Mouse (Mus musculus) intestine, postnatal 0 days (tissue): ENCODE measurements around the gene H2-K1. TPM values are rescaled to one million over a fixed set of nuclear protein-coding genes. Genes with fewer than 3 reads are reported as not detected.

ENCODE experiments used
- ATAC-seq: fragments of 200-750 bp; cut with Nextera tagmentation; 2 replicates; pipeline ENCODE4 v1.8.0; 2017; ENCODE audit warnings: mild to moderate bottlenecking, moderate TSS enrichment, moderate library complexity
- H3K27ac ChIP-seq: fragments of 300-500 bp; sonication (generic); 2 replicates; pipeline ENCODE4 v1.5.1; 2014; ENCODE audit warnings: mild to moderate bottlenecking, low read depth, low read length, moderate library complexity
- H3K27me3 ChIP-seq: fragments of 300-500 bp; sonication (generic); replicated peaks from 2 replicates; pipeline ENCODE4 v1.6.1; 2014; ENCODE audit warnings: low read length, mixed read lengths; ENCODE audit not compliant: control insufficient read depth, insufficient read depth
- H3K36me3 ChIP-seq: fragments of 300-500 bp; sonication (generic); 2 replicates; pipeline ENCODE4 v1.6.1; 2014; ENCODE audit warnings: mild to moderate bottlenecking, moderate library complexity; ENCODE audit not compliant: control insufficient read depth, insufficient read depth
- H3K4me1 ChIP-seq: fragments of 300-500 bp; sonication (generic); replicated peaks from 2 replicates; pipeline ENCODE4 v1.6.1; 2014; ENCODE audit warnings: antibody characterized with exemption, low read length, mixed read lengths; ENCODE audit not compliant: control insufficient read depth, insufficient read depth
- H3K4me2 ChIP-seq: fragments of 300-500 bp; sonication (generic); replicated peaks from 2 replicates; pipeline ENCODE4 v1.6.1; 2014; ENCODE audit warnings: low read depth, mild to moderate bottlenecking, moderate library complexity
- H3K4me3 ChIP-seq: fragments of 300-500 bp; sonication (generic); 2 replicates; pipeline ENCODE4 v1.5.1; 2014; ENCODE audit warnings: low read depth, low read length
- H3K9ac ChIP-seq: fragments of 300-500 bp; sonication (generic); 2 replicates; pipeline ENCODE4 v1.6.1; 2014; ENCODE audit warnings: mild to moderate bottlenecking, low read depth, low read length
- H3K9me3 ChIP-seq: fragments of 300-500 bp; sonication (generic); 2 replicates; pipeline ENCODE4 v1.6.1; 2016; ENCODE audit warnings: mixed run types; ENCODE audit not compliant: control insufficient read depth
- CTCF ChIP-seq: sonication (generic); IDR thresholded peaks from 2 replicates; pipeline ENCODE4 v1.5.1; 2016; ENCODE audit warnings: low read depth, mild to moderate bottlenecking, control low read depth, antibody characterized with exemption, moderate library complexity
- WGBS: fragments of 180-500 bp; shearing (Covaris S2); extraction: QIAGEN DNeasy Blood & Tissue Kit; methylation state at CpG from one replicate; pipeline ENCODE4 v1.1.7; 2014; 5-methylcytosine and 5-hydroxymethylcytosine counted together
- polyA plus RNA-seq: library from polyadenylated mRNA; unstranded; fragments of >200 nt; fragmentation: Nextera tagmentation; extraction: Ambion mirVana; gene quantifications from 2 replicates; pipeline ENCODE4 v1.2.1, GENCODE M21; 2015

The H2-K1 gene
- polyA plus RNA-seq, 1 experiment from 2014 or later, result 933 TPM

DNA sequence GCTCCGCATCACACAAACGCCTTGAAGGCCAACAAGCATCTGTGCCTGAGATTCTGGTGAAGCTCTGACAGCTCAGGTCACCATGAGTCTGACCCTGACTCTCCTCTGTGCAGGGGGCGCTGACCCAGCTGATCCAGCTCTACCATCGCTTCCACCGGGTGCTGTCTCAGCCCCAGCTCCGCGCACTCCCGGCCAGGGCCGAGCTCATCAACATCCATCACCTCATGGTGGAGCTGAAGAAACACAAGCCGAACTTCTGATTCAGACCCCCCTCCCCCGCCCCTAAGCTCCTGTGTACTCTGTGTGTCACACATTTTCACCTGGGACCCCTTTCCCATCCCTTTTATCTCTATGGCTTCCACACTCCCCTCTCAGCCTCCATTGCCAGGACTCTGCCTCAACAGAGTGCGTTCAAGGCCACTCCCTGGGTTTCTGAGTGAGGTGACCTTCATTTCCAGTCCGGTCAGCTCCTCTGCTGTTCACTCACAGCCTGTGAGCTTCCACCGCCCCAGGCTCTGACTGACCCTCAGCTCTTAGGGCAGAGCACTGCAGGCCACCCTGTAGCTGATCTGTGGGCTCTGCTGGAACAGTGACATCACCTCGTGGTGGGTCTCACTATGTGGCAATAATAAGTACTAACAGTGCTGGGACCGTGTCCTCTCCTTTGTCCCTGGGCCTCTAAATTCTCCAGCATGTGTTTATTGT is 34.1 kb downstream of the H2-K1 start:
- no peak for ATAC-seq
- no peak overlapping the region for H3K4me2 ChIP-seq
- 81% methylated on average over 16 of the region's 16 CpGs for WGBS

DNA sequence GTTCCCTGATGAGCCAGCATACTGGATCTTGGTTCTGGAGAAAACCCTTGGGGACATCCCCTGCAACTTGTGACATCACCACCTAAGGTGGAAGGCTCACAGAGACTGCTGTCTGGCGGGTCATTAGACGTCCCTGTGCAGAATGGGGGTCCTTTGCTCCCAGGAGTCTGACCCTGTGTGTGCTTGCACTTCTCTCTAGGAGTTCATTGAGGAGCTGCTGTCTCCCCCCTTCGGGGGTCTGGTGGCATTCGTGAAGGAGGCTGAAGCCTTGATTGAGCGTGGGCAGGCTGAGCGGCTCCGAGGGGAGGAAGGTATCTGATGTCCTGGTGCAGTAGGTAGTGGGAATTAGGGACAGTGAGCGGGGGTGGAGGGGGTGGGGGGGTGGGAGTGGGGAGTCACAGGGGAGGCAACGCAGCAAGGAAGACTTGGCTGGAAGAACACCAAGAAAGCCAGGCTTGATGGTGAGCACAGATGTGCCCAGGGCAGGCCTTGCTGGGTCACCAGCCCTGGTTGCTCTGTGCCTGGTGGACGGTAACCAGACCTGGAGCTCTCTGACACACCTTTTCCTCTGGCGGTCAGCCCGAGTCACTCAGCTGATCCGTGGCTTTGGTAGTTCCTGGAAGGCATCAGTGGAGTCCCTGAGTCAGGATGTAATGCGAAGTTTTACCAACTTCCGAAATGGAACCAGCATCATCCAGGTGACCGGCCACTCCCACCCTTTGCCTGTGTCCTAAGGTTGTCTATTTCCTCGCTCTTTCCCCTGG is 34.9 kb downstream of the H2-K1 start:
- Histone ChIP-seq H3K9ac (no peak overlapping the region), H3K4me2 (no peak overlapping the region), H3K4me3 (no peak overlapping the region), H3K27me3 (no peaks in the 10 kb centered on the region), H3K36me3 (peaks cover 51% of the 10 kb centered on the region), H3K9me3 (no peaks in the 10 kb centered on the region), H3K27ac (no peak overlapping the region), H3K4me1 (no peaks in the 10 kb centered on the region)
- no peak for TF ChIP-seq CTCF
- ATAC-seq, result no peak
- WGBS, result 95% methylated on average over 17 of the region's 17 CpGs

More for the DNA sequence above, 34.1 kb downstream of the H2-K1 start:
- Histone ChIP-seq H3K27me3 (no peaks in the 10 kb centered on the region), H3K4me3 (no peak overlapping the region), H3K36me3 (peaks cover 44% of the 10 kb centered on the region; the same call in 1 of the 2 replicates), H3K27ac (no peak overlapping the region), H3K9ac (no peak overlapping the region), H3K9me3 (no peaks in the 10 kb centered on the region), H3K4me1 (no peaks in the 10 kb centered on the region)
- no peak for TF ChIP-seq CTCF

DNA sequence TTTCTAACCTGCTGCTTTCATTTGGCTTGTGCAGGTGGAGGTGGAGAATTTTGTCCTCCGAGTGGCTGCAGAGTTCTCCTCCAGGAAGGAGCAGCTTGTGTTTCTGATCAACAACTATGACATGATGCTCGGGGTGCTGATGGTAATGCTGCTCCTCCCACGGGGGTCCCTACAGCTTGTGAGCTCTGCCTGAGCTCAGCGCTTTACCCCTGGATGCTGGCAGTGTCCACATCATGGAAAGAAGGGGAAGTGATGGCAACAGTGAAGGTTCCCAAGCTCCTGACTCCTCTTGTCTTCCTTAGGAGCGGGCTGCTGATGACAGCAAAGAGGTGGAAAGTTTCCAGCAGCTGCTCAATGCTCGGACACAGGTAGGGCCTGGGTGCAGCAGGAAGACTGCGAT is 37.3 kb downstream of the H2-K1 start:
- peaks cover 70% of the 10 kb centered on the region for H3K36me3 ChIP-seq

DNA sequence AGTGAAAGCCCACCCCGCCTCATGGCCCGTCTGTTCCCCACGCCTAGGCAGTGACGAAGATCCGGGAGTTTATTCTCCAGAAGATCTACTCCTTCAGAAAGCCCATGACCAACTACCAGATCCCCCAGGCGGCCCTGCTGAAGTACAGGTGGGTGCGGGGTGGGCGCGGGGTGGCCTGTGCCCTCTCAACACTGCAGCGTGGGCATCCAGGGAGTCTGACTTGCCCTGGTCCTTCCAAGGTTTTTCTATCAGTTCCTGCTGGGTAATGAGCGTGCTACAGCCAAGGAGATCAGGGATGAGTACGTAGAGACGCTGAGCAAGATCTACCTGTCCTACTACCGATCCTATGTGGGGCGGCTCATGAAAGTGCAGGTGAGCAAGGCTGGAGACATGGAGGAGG is 40.2 kb downstream of the H2-K1 start:
- no peak overlapping the region for H3K4me3 ChIP-seq

More for the DNA sequence above, 37.3 kb downstream of the H2-K1 start:
- no peak overlapping the region for H3K4me2 ChIP-seq
- ATAC-seq, result no peak
- H3K9ac ChIP-seq, result no peak overlapping the region
- H3K4me1 ChIP-seq, result no peaks in the 10 kb centered on the region
- no peak for TF ChIP-seq CTCF
- no peak overlapping the region for H3K27ac ChIP-seq
- H3K27me3 ChIP-seq, result no peaks in the 10 kb centered on the region
- WGBS, result 93% methylated on average over 7 of the region's 7 CpGs
- H3K9me3 ChIP-seq, result no peaks in the 10 kb centered on the region
- no peak overlapping the region for H3K4me3 ChIP-seq

DNA sequence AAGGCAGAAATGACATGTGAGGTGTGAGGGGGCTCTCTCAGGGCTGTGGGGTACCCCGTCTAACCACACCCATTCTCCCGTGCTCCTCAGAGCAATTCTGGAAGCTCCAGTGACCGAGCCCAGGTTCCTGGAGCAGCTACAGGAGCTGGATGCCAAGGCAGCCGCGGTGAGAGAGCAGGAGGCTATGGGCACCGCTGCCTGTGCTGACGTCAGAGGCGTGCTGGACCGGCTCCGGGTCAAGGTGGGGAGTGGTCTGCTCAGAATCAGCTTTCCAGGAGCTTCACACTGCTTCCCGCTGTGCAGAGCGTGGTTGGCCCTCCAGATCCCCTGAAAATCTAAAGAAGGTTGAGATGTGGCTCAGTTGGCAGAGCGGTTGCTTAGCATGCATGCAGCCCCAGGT is 41.0 kb downstream of the H2-K1 start:
- H3K4me1 ChIP-seq, result peaks cover 10% of the 10 kb centered on the region; the same call in 1 of the 2 replicates
- no peaks in the 10 kb centered on the region for H3K9me3 ChIP-seq
- no peak for TF ChIP-seq CTCF
- peaks cover 57% of the 10 kb centered on the region for H3K36me3 ChIP-seq
- no peaks in the 10 kb centered on the region for H3K27me3 ChIP-seq
- no peak overlapping the region for H3K9ac ChIP-seq
- 91% methylated on average over 13 of the region's 13 CpGs for WGBS
- H3K27ac ChIP-seq, result no peak overlapping the region
- H3K4me2 ChIP-seq, result no peak overlapping the region
- no peak for ATAC-seq
- no peak overlapping the region for H3K4me3 ChIP-seq

More for the DNA sequence above, 40.2 kb downstream of the H2-K1 start:
- no peak for TF ChIP-seq CTCF
- Histone ChIP-seq H3K27me3 (no peaks in the 10 kb centered on the region), H3K4me2 (no peak overlapping the region), H3K4me1 (peaks cover 5% of the 10 kb centered on the region; the same call in 1 of the 2 replicates), H3K27ac (no peak overlapping the region), H3K36me3 (peaks cover 58% of the 10 kb centered on the region), H3K9ac (no peak overlapping the region), H3K9me3 (no peaks in the 10 kb centered on the region)
- ATAC-seq, result no peak
- 93% methylated on average over 15 of the region's 15 CpGs for WGBS

DNA sequence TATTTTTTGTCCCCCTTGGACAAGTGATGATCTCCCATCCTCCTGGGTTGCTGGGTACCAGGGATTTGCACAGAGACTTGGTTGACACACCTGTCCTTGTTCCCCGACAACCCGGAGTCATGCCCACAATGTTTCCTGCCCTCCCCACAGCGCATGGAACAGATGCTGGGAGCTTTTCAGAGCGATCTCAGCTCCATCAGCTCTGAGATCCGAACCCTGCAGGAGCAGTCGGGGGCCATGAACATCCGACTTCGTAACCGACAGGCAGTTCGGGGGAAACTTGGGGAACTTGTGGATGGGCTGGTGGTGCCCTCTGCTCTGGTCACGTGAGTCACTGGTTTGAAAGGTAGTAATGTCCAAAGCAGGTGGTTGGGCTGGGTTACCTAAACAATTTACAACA is 41.7 kb downstream of the H2-K1 start:
- WGBS, result 96% methylated on average over 11 of the region's 11 CpGs
- H3K36me3 ChIP-seq, result peaks cover 51% of the 10 kb centered on the region

More for the DNA sequence above, 41.7 kb downstream of the H2-K1 start:
- Histone ChIP-seq H3K9me3 (no peaks in the 10 kb centered on the region), H3K4me3 (no peak overlapping the region), H3K27ac (no peak overlapping the region), H3K9ac (no peak overlapping the region), H3K4me2 (no peak overlapping the region), H3K27me3 (no peaks in the 10 kb centered on the region), H3K4me1 (peaks cover 10% of the 10 kb centered on the region; the same call in 1 of the 2 replicates)
- no peak for TF ChIP-seq CTCF
- ATAC-seq, result no peak
